Mouse (Mus musculus) cerebellum, adult 18-20 months (tissue): ENCODE results near the gene Wnt10b.
A peak's percentile ranks its signal among the peaks of the same experiment; 100 is the strongest.
"Not testable (repeated sequence)": the region's sequence is repeated elsewhere in the genome, so short reads cannot be mapped to it uniquely, and the experiment has no call there.

ENCODE experiments used
- DNase-seq, 2 experiments: peaks; one replicate each; pipeline ENCODE4 v3.0.0; 2021

Gene Wnt10b

DNA sequence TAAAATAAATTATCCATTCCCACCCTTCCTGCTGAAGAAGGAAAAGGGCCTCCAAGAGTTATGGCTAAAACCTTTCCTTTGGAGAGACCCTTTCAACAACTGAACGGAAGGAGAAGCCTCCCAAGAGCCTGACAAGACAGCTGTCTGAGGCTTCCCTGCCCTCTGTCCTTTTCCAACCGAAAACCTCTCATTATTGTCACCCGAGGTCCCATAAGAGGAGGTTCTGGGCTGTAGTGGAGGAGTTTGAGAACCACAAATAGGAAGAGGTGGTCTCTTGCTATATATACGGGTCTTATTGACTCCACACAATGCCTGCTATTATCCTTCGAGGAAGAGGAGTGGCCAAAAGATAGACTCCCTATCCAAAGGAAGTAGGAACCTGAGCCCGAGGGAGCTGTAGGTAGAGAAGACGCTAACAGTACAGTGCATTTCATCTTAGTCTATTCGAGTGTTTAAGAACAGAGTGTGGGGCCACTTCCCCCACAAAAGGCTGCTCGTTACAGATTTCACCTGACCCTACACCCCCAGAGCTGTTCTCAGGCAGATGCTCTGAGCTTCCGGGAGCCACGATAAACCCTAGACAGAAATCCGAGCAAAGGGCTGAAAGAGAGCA lies 6.0 kb downstream of the Wnt10b start:
- no peak for DNase-seq

DNA sequence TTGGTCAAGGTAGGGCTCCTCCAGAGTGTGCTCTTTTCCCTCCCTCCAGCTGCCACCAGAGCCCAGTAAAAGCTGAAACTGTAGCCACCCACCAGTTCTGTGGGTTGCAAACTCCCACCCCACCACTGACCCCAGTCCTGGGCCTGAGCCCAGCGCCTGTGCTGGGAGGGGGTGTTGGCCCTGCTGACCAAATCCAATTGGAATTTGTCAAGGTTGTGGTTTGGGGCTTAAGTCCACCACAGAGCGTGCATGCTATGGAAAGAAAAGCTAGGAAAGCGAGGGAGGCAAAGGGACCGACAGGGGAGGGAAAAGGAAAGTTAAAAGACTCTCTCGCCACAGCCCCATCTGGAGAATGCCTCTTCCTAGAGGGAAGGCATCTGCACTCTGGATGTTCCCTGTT lies 9.7 kb downstream of the Wnt10b start:
- no peak for DNase-seq

DNA sequence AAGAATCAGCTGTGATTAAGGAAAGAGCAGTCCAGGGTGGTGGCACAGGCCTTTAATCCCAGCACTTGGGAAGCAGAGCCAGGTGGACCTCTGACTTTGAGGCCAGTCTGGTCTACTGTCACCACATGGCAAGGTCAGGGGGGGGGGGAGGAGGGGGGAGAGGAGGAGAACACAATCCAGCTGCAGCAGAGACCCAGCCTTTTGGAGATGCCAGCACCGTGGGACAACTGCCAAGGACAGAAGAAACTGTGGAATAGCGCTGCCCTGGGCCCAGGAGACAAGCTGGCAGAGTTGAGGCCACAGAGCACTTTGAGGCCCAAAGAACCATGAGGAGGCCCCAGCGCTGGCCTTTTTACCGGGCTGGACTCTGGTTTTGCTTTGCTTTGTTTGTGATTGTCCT lies 12.0 kb downstream of the Wnt10b start:
- no peak for DNase-seq

DNA sequence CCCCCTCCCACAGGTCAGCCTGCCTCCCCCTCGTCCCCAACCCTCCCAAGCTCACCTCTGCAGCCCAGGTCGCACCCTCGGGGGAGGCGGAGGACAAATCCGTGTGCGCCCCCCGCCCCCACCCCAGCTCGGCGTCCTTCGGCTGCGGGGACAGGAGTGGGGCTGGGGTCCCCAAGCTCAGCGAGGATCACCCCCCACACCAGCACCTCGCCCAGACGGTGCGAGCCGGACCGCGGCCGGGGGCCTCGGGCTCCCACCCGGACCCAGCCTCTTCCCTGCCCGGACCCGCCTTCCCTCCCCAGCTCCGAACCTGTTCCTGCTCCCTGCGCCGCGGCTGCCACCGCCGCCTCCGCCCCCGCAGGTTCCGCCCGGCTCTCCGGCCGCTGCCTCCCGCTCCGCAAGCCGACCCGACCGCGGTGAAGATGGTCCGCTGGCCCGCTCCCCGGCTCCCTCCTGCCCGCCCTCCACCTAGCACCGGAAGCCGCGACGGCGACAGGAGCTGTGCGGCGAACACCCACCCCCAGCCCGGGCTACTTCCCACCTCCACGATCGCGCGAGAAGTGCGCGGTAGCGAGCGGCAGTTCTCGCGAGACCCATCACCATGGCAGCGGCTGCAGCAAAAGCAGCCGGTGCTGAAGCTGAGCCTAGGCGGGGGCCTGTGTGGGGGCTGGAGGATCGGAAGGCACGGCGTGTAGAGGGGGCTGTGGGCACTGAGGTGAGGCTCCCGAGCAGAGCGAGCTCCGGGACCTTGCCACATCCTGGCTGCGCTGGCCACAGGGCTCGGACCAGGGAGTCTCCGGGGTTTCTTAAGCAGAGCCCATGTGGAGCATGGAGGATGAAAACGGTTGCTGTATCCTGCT lies 15.1 kb downstream of the Wnt10b start, which contains the start of gene Arf3:
Gene Arf3, minus strand, starts transcription at position 545 of the 860 bp plus-strand sequence.
- peak; percentile 94 to 95 for DNase-seq

DNA sequence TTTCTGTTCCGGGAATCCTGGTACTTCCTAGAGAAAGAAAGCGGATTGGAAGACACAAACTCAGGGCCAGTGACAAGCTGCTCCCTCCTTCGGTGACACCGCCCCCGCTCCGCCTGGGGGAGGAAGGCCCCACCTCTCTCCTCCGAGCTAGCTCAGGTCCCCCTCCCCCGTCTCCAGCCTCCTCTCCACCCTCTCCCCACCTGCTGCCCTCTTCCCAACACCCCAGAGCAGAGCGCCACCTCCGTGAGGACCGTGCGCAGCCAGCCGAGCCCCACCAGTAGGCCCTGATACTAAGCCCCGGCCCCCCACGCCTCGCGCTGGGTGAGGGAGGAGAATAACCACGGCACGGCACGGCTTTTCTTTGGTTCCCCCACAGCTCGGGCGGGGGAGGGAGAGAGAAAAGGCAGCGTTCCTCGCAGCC lies 15.7 kb downstream of the Wnt10b start:
- peak; percentile 72 to 85 for DNase-seq

DNA sequence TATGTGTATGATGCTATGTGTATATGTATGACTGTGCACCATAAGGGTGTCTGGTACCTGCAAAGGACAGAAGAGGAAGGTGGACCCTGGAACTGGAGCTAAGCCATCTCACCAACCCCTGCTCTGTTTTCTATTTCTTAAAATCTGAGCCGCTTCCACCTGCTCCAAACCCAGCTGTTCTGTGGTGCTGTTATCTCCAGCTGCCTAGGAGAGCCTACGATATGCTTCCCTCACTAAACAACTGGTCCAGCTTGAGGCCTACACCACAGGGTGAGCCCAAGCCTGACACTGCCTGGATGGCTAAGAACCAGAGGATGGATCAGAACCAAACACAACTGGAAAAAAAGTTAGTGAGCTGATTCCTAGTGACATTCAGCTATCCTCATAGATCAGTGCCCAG lies 23.8 kb downstream of the Wnt10b start:
- DNase-seq, result no peak

DNA sequence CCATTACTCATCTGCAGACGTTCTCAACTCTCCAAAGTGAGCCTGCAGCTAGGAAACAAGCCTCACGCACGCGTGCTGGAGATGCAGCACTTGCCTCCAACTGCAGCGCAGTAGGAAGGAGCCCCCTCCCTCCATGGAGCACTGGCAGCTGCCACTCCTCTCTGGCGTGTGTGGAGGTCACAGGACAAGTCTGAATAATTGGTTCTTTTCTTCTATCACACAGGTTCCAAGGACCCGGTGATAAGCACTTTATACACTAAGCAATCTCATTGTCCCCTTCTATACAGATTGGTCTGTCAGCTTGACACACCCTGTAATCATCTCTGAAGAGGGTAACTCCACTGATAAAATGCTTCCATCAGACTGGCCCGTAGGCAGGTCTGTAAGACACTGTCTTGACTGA lies 24.9 kb downstream of the Wnt10b start:
- no peak for DNase-seq

DNA sequence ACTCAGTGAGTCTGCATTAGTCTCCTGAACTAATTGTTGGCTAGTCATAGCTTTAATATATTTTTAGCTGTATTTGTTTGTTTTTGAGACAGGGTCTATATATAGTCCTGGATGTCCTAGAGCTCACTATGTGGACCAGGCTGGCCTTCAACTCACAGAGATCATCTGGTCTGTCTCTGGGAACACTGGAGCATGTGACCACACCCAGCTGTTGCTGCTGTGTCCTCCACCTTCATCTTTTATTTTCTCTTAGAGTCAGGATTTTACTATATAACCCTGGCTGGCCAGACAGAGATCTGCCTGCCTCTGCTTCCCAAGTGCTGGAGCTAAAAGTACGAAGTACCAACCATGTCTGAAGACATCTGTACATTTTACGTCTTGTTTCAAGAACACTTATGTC lies 28.9 kb downstream of the Wnt10b start:
- no peak for DNase-seq

DNA sequence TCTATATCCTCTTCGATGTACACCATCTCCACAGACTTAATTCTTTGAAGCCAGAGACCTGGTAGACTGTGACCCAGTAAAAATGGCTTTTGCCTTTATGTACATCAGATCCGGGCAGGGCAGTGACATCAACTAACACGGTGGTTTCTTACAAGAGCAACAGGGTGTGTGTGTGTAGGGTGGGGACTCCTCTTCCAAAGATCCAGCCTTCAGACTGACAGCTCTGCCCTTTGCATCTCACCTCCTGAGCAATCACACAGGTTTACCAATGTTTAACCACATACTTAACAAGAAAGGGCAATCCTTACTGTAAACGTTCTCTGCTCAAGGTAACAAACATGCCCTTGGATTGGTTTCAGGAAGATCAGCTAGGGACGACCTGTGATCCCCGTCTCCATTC lies 30.7 kb downstream of the Wnt10b start:
- DNase-seq, result no peak

DNA sequence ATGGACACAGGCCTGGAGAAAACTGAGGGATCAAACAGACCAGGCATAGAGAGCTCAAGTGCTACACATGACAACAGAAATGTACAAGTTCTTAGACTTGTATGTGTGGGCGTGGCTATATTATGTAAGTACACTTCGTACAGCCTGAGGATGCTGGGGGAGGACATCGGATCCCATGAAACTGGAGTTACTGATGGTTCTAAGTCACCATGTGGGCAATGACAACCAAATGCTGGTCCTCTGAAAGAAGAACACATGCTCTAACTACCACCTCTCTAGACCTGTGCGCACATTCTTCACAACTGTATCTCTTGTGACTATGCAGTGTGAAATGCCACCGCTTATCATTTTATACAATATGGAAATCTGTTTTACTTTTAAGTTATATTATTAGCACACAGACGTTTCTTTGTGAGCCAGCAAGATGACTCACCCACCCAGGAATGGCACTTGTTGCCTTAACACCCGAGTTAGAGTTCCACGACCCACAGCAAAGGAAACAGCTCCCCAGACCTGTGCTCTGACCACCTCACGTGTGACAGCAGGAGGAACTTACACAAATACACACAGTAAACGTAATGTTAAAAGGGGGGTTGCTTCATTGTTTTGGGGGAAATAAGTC lies 31.5 kb downstream of the Wnt10b start:
- DNase-seq, result no peak

DNA sequence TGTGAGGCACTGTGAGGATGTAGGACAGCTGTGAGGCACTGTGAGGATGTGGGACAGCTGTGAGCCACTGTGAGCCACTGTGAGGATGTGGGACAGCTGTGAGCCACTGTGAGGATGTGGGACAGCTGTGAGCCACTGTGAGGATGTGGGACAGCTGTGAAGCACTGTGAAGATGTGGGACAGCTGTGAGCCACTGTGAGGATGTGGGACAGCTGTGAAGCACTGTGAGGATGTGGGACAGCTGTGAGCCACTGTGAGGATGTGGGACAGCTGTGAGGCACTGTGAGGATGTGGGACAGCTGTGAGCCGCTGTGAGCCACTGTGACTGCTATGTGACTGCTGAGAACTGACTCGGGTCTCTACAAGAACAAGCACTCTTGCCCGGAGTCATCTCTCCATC lies 34.1 kb downstream of the Wnt10b start:
- DNase-seq, result not testable (repeated sequence)

DNA sequence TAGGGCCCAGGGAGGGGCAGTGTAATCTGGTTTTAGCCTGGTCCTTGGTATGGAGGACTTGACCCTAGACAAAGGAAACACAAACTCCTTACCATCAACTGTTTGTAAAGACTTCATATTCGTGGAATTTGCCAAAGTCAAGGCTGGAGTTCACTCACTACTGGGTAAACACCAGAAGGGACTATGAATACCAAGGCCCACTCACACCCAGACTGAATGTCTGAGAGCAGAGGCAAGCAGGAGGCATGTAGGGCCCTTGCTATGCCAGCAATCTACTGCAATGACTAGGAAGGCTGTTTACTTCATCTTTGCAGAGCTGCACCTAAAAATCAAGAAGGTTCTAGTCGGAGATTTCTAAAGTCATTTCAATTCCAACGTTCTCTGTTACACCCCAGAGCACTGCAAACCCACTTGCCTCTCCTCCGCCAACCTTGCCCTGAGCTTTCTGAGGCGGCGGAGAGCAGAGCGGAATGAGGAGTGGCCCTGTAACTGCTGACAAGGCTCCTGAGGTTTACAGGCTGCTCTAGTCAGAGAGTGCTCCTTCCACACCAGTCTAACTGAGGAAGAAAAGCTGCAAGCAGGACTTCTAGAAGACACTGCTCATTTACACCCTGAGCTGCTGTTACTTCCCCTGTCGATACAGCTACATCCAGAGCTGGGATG lies 35.1 kb downstream of the Wnt10b start:
- no peak for DNase-seq

DNA sequence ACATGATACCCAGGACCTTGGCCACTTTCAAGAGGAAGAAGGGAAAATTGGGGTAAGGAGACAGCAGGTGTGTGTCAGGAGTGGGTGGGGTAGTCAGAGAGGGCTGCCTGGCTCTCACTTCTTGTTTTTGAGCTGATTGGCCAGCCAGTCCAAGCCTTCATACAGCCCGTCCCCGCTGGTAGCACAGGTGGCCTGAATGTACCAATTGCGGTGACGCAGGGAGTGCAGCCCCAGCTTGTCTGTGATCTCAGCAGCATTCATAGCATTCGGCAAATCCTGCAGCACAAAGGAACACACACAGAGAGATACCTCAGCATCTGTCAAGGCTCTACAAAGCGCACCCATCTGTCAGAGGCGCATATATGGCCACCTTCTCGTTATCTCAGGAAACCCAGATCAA lies 37.7 kb downstream of the Wnt10b start:
- DNase-seq, result no peak

DNA sequence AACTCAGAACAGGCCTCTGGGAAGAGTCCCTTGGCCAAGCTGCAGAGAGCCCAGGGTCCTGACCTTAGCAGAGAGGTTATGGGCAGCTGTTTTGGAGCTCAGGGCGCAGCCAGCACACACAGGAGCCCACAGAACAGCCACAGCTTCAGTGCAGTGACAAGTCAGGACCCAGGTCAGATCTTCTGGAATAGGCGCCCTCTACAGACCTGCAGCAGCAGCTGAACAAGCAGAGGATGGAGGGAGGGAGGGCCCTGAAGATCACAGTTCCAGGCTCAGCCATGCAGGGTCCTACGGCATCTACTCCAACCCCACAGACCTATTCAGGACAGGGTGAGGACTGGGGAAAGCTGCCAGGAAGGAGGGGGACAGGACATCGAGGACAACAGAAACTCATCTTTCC lies 39.2 kb downstream of the Wnt10b start:
- DNase-seq, result no peak

DNA sequence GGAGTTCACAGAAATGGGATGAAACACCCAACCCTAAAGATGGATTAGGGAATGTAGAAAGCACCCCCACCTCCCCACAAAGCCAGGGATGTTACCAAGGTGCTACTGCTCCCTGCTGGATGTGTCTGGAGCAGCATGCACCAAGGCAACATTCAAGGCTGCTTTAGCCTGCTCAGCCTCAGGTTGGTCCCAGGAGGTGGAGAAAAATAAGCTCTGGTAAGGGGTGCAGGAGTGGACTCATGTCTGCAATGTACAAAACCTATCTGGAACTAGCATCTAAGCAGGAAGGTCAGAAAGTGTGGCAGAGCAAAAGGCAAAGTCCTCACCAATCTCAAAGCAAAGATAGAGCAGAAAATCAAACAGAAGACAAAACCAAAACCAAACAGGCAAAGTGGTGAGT lies 40.1 kb downstream of the Wnt10b start:
- peak; percentile 22 to 44 for DNase-seq

DNA sequence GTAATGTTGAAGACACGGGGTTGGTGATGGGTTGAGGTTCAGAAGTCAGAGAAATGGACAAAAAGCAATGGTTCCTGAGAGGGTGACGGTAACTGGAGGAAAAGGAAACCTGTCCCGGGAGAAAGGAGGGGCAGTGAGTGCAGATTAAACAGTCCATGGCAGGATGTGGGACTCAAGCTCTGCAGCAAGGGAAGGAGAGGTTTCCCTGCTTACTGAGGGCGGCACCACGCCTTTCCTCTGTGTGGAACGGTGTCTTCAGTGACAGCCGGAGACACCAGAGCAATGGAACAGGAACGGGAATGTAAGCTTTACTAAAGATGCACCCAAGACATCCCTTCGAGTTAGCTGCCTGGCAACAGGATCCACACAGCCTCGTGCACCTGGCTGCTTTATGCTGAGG lies 41.4 kb downstream of the Wnt10b start:
- no peak for DNase-seq

DNA sequence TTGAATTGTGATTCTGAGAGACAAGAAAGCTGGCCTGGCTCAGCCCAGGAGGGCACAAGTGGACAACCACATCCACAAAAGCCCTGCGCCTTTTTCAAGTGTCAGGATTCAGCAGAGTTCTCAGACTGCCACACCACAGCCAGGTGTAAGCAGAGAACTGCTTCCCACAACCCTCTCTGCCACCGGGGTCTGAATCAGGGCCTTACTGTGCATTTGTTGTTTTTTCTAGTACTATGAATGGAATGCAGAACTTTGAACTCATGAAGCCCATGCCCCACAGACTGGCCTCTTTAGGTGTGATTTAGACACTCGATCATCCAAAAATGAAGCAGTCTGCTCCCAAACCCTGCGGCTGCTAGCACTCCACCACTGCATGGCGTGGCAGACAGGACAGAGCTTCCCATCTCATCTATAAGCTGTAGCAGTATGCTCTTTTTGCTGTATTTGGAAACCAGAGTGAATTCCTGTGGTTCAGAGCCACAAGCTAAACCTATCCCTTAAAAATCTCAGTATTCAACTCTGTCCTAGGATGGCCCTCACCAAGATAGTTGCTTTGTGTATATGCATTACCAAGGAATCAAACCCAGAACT lies 43.9 kb downstream of the Wnt10b start:
- no peak for DNase-seq

DNA sequence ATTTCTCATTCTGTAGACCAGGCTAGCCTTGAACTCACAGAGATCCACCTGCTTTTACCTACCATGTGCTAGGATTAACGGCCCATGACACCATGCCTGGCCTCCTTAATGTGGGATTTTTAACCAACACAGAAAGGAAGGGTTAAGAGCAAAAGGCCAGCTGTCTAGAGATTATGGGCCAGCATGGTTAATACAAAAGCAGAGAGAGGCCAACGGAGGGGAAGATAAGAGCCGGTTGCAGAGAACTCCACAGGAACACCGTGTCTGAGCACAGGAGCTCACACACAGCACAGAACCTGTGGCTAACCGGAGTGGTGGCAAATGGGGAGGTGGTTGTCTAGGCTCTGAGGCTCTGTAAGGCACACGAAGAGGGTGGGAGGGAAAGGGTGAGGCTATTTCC lies 44.6 kb downstream of the Wnt10b start:
- DNase-seq, result no peak

DNA sequence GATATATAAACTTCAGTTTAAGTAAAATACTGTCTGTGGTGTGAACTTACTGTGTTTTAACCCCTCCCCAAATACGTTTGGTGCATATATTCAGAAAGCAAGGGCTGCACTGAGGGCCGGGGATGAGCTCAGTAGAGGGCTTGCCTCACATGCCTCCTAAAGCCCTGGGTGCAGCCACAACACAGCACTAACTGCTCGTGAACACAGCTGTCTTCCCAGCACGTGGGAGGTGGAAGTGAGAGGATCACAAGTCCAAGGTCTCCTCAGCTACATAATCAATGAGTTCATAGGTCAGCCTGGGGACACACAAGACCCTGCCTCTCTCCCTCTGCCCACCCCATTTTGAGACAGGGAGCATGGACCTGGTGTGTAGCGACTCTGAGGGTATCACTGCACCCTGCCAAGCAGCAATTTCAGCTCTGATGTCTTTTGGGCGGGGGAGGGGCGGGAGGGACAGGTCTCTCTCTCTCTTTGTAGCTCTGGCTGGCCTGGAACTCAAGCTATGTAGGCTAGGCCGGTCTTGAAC lies 45.9 kb downstream of the Wnt10b start:
- no peak for DNase-seq

DNA sequence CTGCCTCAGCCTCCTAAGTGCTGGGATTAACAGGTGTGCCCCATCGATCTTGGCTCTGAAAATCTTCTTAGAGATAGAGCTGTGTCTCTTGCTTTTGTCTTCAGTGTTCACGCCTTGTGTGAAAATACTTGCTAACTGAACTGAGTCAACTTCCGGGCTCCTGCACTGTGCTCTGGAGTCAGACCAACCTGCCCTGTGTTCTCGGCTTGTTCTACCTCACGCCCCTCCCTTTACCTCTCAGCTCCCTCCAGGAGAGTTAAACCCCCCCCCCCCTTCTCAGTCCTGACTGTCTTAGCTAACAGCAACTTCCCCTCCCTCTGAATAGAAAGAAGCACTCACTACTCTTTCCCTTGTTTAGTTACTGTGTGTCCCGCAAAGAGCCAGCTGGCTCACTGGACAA lies 47.2 kb downstream of the Wnt10b start:
- no peak for DNase-seq

DNA sequence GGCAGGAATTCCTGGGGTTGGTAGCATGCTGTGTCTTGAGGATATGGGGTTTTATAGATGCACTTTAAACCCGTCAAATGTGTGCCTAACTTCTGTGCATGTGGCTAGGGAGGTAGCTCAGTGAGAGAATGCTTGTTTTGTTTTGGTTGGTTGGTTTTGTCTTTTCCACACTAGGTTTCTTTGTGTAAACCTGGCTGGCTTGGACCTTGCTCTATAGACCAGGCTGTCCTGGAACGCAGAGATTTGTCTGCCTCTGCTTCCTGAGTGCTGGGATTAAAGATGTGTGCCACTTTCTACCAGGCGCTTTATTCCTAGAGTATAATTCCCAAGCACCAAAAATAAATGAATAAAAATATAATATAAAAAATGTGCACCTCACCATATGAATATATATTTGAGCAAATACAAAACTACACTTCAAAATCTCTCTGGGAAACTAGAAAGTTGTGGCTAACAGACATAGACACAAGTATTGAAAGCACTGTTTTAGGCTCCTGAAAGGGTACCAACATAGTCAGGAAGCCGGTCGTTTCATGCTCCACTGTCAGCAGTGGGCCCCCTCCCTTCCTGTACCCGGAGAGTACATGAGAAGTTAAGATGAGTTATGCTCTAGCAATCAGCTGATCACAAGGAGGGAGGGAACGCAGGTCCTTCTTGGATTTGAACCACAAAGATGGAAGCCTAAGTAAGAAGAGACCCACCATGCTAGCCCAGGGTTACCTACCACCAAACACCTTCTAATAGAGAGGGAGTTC lies 48.0 kb downstream of the Wnt10b start:
- DNase-seq, result no peak

DNA sequence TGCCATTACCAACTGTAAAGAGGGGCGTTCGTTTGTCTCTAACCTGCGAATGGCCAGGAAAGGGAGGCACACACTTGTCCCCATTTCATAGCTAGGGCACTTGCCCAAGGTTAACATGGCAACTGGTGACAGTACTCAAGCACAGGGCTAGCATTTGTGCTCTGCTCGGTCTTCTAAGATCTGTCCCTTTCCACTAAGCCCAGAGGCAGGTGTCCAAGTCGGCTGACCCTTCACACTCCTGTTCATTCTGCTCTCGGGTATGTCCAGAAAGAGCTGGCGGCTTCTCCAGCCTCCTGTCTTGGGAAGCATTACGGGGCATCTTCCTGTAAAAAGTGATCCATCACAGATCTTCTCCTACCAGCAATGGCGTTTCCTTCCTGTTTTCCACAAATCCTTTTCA lies 49.6 kb downstream of the Wnt10b start:
- DNase-seq, result no peak
